9 mouse cellular contexts compared by ENCODE assay signal in the genomic region with DNA sequence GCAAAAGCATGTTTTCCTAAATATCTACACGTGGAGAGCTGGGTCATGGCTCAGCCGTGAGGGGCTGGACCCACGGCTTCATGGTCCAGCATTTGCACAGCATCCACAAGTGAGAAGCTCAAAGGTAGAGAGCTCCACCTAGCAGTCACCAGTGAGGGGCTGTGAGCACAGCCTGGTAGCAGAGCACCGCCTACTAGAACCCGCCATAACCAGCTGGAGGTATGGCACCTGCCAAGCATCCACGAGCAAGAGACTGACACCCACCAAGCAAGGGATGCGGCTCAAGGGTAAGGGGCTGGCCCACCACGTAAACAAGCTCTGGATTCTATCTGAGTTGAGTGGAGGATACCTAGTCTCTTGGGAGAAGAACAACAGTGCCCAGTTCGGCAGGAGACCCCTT. TPM values are rescaled to one million over a fixed set of nuclear protein-coding genes. Genes with fewer than 3 reads are reported as not detected.
A peak's percentile ranks its signal among the peaks of the same experiment; 100 is the strongest.
DNase-seq lines count a peak whose midpoint lies in the region; ATAC-seq and TF ChIP-seq lines count a peak whose summit lies in the region.
"Had no signal": no experiment of that assay in that cellular context is flagged by ENCODE, and none has a peak within 500 bp of the region (broad histone marks: within the 10 kb centered on the region; RNA-seq: fewer than 3 reads in every experiment).

No protein-coding gene starts in this region.

- intact Hi-C loops in gastrocnemius, postnatal 14 days (cut with DNase I; ENCODE audit: low total_unique reads): no loop called here

- H3K4me1 ChIP-seq in lung, embryonic 14.5 days (ENCODE audit: insufficient read depth): peaks cover 6% of the 10 kb centered on the region
- peaks cover 4% of the 10 kb centered on the region for H3K4me1 ChIP-seq in embryonic facial prominence, embryonic 11.5 days (ENCODE audit: control insufficient read depth, insufficient read depth, low read length)
- H3K4me1 ChIP-seq in kidney, adult 2 months (ENCODE audit: control insufficient read depth, insufficient read depth, low read length): peaks cover 17% of the 10 kb centered on the region
- H3K4me1 ChIP-seq in midbrain, embryonic 16.5 days (ENCODE audit: control insufficient read depth, insufficient read depth, low read length): peaks cover 27% of the 10 kb centered on the region

- H3K9ac ChIP-seq in lung, embryonic 14.5 days: peak overlapping the region; percentile 80
- peak overlapping the region; percentile 84; the same call in 1 of the 2 replicates for H3K9ac ChIP-seq in embryonic facial prominence, embryonic 11.5 days (replicated peaks; ENCODE audit: low read length)
- H3K9ac ChIP-seq in midbrain, embryonic 16.5 days (ENCODE audit: low read depth, low read length): peak overlapping the region; percentile 91

- no peak for TF ChIP-seq CTCF in lung, embryonic 14.5 days (IDR thresholded peaks at IDR 0.05; ENCODE audit: low read depth)
- no peak; the same call in 1 of the 2 replicates for TF ChIP-seq CTCF in kidney, adult 2 months (conservative IDR thresholded peaks at IDR 0.05; ENCODE audit: insufficient read depth, insufficient read length, low read depth, low read length)

- no peak overlapping the region for H3K27ac ChIP-seq in lung, embryonic 14.5 days (ENCODE audit: low read depth)
- no peak overlapping the region for H3K27ac ChIP-seq in embryonic facial prominence, embryonic 11.5 days (replicated peaks; ENCODE audit: low read depth, low read length)
- no peak overlapping the region for H3K27ac ChIP-seq in kidney, adult 2 months (ENCODE audit: insufficient read depth, low read depth, low read length)
- H3K27ac ChIP-seq in midbrain, embryonic 16.5 days (ENCODE audit: low read length): no peak overlapping the region

- WGBS in lung, embryonic 14.5 days: 73% methylated on average over 9 of the region's 9 CpGs
- WGBS in embryonic facial prominence, embryonic 11.5 days: 79% methylated on average over 9 of the region's 9 CpGs
- 56% methylated on average over 9 of the region's 9 CpGs for WGBS in kidney, adult 2 months
- 82% methylated on average over 9 of the region's 9 CpGs for WGBS in midbrain, embryonic 16.5 days

- DNase-seq in lung, embryonic 14.5 days: no peak
- no peak for DNase-seq in lung, postnatal 14 days
- DNase-seq in embryonic facial prominence, embryonic 11.5 days (ENCODE audit: low spot score): no peak
- peak; percentile 56 for DNase-seq in kidney, adult 2 months
- no peak for DNase-seq in embryo, embryonic 10 days (ENCODE audit: low spot score)
- no peak for DNase-seq in gastrocnemius, postnatal 10 days
- DNase-seq in gastrocnemius, postnatal 14 days: no peak

- H3K9me3 ChIP-seq in lung, embryonic 14.5 days (ENCODE audit: low read depth, low read length): no peaks in the 10 kb centered on the region
- H3K9me3 ChIP-seq in embryonic facial prominence, embryonic 11.5 days (replicated peaks; ENCODE audit: control insufficient read depth, low read length): no peaks in the 10 kb centered on the region
- no peaks in the 10 kb centered on the region for H3K9me3 ChIP-seq in midbrain, embryonic 16.5 days (replicated peaks; ENCODE audit: control insufficient read depth, low read length, poor library complexity, severe bottlenecking)

- no peak for ATAC-seq in lung, embryonic 14.5 days (ENCODE audit: insufficient read depth)
- no peak for ATAC-seq in embryonic facial prominence, embryonic 11.5 days (replicated peaks; ENCODE audit: insufficient number of reproducible peaks, low FRiP score, low TSS enrichment, low read depth)
- ATAC-seq in midbrain, embryonic 16.5 days: peak; percentile 2; the same call in 1 of the 2 replicates

- peaks cover 43% of the 10 kb centered on the region for H3K36me3 ChIP-seq in lung, embryonic 14.5 days (ENCODE audit: insufficient read depth)
- H3K36me3 ChIP-seq in embryonic facial prominence, embryonic 11.5 days (replicated peaks; ENCODE audit: control insufficient read depth, insufficient read depth, low read depth, low read length): peaks cover 4% of the 10 kb centered on the region
- no peaks in the 10 kb centered on the region for H3K36me3 ChIP-seq in kidney, adult 2 months (ENCODE audit: control insufficient read depth, insufficient read depth, low read length)
- H3K36me3 ChIP-seq in midbrain, embryonic 16.5 days (ENCODE audit: control insufficient read depth, insufficient read depth, low read length): peaks cover 18% of the 10 kb centered on the region

- H3K27me3 ChIP-seq in lung, embryonic 14.5 days (ENCODE audit: insufficient read depth, low read length): no peaks in the 10 kb centered on the region
- H3K27me3 ChIP-seq in embryonic facial prominence, embryonic 11.5 days (ENCODE audit: control insufficient read depth, insufficient read depth, low read length): no peaks in the 10 kb centered on the region
- no peaks in the 10 kb centered on the region for H3K27me3 ChIP-seq in kidney, adult 2 months (replicated peaks; ENCODE audit: control insufficient read depth, insufficient read depth, low read length)
- H3K27me3 ChIP-seq in midbrain, embryonic 16.5 days (ENCODE audit: control insufficient read depth, insufficient read depth, low read depth, low read length): no peaks in the 10 kb centered on the region

- H3K4me3 ChIP-seq in lung, embryonic 14.5 days (ENCODE audit: low read depth, low read length): peak overlapping the region; percentile 87
- peak overlapping the region; percentile 86 for H3K4me3 ChIP-seq in embryonic facial prominence, embryonic 11.5 days (ENCODE audit: low read depth, low read length)
- H3K4me3 ChIP-seq in kidney, adult 2 months (ENCODE audit: insufficient read depth, low read depth, low read length): peak overlapping the region; percentile 65
- H3K4me3 ChIP-seq in midbrain, embryonic 16.5 days (ENCODE audit: low read depth, low read length): peak overlapping the region; percentile 92

- no peak for TF ChIP-seq POLR2A in kidney, adult 2 months (IDR thresholded peaks at IDR 0.05; ENCODE audit: low read depth, low read length)

- H3K4me2 ChIP-seq in lung, embryonic 14.5 days: peak overlapping the region; percentile 94
- H3K4me2 ChIP-seq in embryonic facial prominence, embryonic 11.5 days (ENCODE audit: low read depth, low read length): peak overlapping the region; percentile 90
- peak overlapping the region; percentile 96 for H3K4me2 ChIP-seq in midbrain, embryonic 16.5 days (ENCODE audit: low read length)

RNA-seq across cellular contexts. Expression of a gene that starts 1.1 kb away (rescaled TPM):
- 135 and 139 TPM in 2 replicates for polyA plus RNA-seq in lung, embryonic 14.5 days (2014; fragmentation: Nextera tagmentation; extraction: Ambion mirVana)
- 151 and 168 TPM in 2 replicates for polyA plus RNA-seq in embryonic facial prominence, embryonic 11.5 days (2014; fragmentation: Nextera tagmentation; extraction: Ambion mirVana)
- polyA plus RNA-seq in kidney, adult 2 months (2012; rRNA removed): 104 and 112 TPM in 2 replicates
- polyA plus RNA-seq in midbrain, embryonic 16.5 days (2015; fragmentation: Nextera tagmentation; extraction: Ambion mirVana): 232 and 243 TPM in 2 replicates
- total RNA-seq in gastrocnemius, postnatal 10 days (2021): 10 to 100 TPM; 29.4 to 29.6 TPM
- 10 to 100 TPM; 20.1 to 22.4 TPM for total RNA-seq in gastrocnemius, postnatal 14 days (2021)

RNA-seq across cellular contexts. Expression of a gene that starts 5.9 kb away (rescaled TPM):
- polyA plus RNA-seq in lung, embryonic 14.5 days (2014; fragmentation: Nextera tagmentation; extraction: Ambion mirVana): 4,463 and 4,749 TPM in 2 replicates
- 4,830 and 5,123 TPM in 2 replicates for polyA plus RNA-seq in embryonic facial prominence, embryonic 11.5 days (2014; fragmentation: Nextera tagmentation; extraction: Ambion mirVana)
- polyA plus RNA-seq in kidney, adult 2 months (2012; rRNA removed): 6,932 and 8,155 TPM in 2 replicates
- polyA plus RNA-seq in midbrain, embryonic 16.5 days (2015; fragmentation: Nextera tagmentation; extraction: Ambion mirVana): 5,323 and 5,449 TPM in 2 replicates
- total RNA-seq in gastrocnemius, postnatal 10 days (2021): 100 to 1,000 TPM; 173 to 194 TPM
- 100 to 1,000 TPM; 119 to 132 TPM for total RNA-seq in gastrocnemius, postnatal 14 days (2021)

RNA-seq across cellular contexts. Expression of a gene that starts 16.1 kb away (rescaled TPM):
- 0.47 and 0.86 TPM in 2 replicates for polyA plus RNA-seq in lung, embryonic 14.5 days (2014; fragmentation: Nextera tagmentation; extraction: Ambion mirVana)
- 0.43 and 0.95 TPM in 2 replicates for polyA plus RNA-seq in embryonic facial prominence, embryonic 11.5 days (2014; fragmentation: Nextera tagmentation; extraction: Ambion mirVana)
- 0.20 and 0.46 TPM in 2 replicates for polyA plus RNA-seq in kidney, adult 2 months (2012; rRNA removed)
- polyA plus RNA-seq in midbrain, embryonic 16.5 days (2015; fragmentation: Nextera tagmentation; extraction: Ambion mirVana): 0.15 and 0.16 TPM in 2 replicates
- total RNA-seq in gastrocnemius, postnatal 10 days (2021): not detected
- not detected for total RNA-seq in gastrocnemius, postnatal 14 days (2021)
- total RNA-seq: common myeloid progenitor, adult 5-6 weeks had no signal

RNA-seq across cellular contexts. Expression of a gene that starts 21.1 kb away (rescaled TPM):
- not detected in 2 replicates for polyA plus RNA-seq in lung, embryonic 14.5 days (2014; fragmentation: Nextera tagmentation; extraction: Ambion mirVana)
- not detected in 2 replicates for polyA plus RNA-seq in embryonic facial prominence, embryonic 11.5 days (2014; fragmentation: Nextera tagmentation; extraction: Ambion mirVana)
- 1.1 and 1.2 TPM in 2 replicates for polyA plus RNA-seq in kidney, adult 2 months (2012; rRNA removed)
- polyA plus RNA-seq in midbrain, embryonic 16.5 days (2015; fragmentation: Nextera tagmentation; extraction: Ambion mirVana): not detected in 2 replicates
- total RNA-seq in gastrocnemius, postnatal 10 days (2021): 1 to 10 TPM; 3.8 to 6.4 TPM
- 1 to 10 TPM; 6.0 to 6.2 TPM for total RNA-seq in gastrocnemius, postnatal 14 days (2021)
- total RNA-seq: common myeloid progenitor, adult 5-6 weeks had no signal

RNA-seq across cellular contexts. Expression of a gene that starts 23.1 kb away (rescaled TPM):
- 3.0 and 3.3 TPM in 2 replicates for polyA plus RNA-seq in lung, embryonic 14.5 days (2014; fragmentation: Nextera tagmentation; extraction: Ambion mirVana)
- polyA plus RNA-seq in embryonic facial prominence, embryonic 11.5 days (2014; fragmentation: Nextera tagmentation; extraction: Ambion mirVana): 2.6 and 3.1 TPM in 2 replicates
- polyA plus RNA-seq in kidney, adult 2 months (2012; rRNA removed): 6.0 and 6.1 TPM in 2 replicates
- 4.1 and 4.2 TPM in 2 replicates for polyA plus RNA-seq in midbrain, embryonic 16.5 days (2015; fragmentation: Nextera tagmentation; extraction: Ambion mirVana)
- 1 to 10 TPM; 8.8 to 9.5 TPM for total RNA-seq in gastrocnemius, postnatal 10 days (2021)
- total RNA-seq in gastrocnemius, postnatal 14 days (2021): 10 to 100 TPM in 1 of 2 experiments, 1 to 10 TPM in 1; 9.4 to 10.5 TPM
